Mouse (Mus musculus) lung, adult 2 months (tissue): Measurements from ENCODE around the gene Utrn.

Experiments used
- CTCF ChIP-seq: fragments of 200-500 bp; IDR thresholded peaks from 2 replicates; pipeline ENCODE4 v1.5.1; 2011; ENCODE audit warnings: mild to moderate bottlenecking, low read length, control low read depth; ENCODE audit not compliant: insufficient read depth
- POLR2A ChIP-seq: fragments of 200-500 bp; IDR thresholded peaks from 2 replicates; pipeline ENCODE4 v1.6.1; 2011; ENCODE audit warnings: low read depth, mild to moderate bottlenecking, control low read depth, low read length, borderline replicate concordance; ENCODE audit errors: extremely low read depth

DNA sequence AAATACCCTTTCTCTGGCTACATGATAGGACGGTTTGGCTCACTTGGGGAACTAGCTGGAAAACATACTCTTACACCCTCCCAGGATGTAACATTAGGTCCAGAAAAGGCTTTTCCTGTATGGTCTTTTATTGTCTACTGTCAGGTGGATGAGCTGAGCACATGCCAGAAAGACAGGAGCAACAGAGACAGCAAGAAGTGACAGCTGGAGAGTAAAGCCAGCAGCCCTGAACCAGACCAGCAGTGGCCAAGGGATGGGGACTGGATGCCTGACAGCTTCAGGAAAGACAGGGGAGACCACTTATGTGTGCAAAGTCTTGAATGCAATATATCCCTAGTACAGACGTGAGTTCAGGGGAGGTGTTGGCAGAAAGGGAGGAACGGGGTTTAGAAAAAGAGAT lies 151.8 kb downstream of the Utrn start:
- no peak for TF ChIP-seq CTCF
- TF ChIP-seq POLR2A = no peak
